Mouse (Mus musculus): Measurements from ENCODE around the gene Adgrg1. TPM values are rescaled to one million over a fixed set of nuclear protein-coding genes. Genes with fewer than 3 reads are reported as not detected.
A peak's percentile ranks its signal among the peaks of the same experiment; 100 is the strongest.

Adgrg1 gene
- polyA plus RNA-seq (2015; fragmentation: Nextera tagmentation; extraction: Ambion mirVana): 42.7 and 47.9 TPM in 2 replicates

GRCm38 (mm10) chr8:94974467-94975165, at the start of gene Adgrg1:
Gene Adgrg1 (plus strand): TSS chr8:94974751.
- no peak within 1 kb of the TSS for H3K9ac ChIP-seq
- peak; percentile 82 for ATAC-seq (ENCODE audit: insufficient read depth, low FRiP score, low read depth)
- no peak within 1 kb of the TSS for H3K4me3 ChIP-seq (replicated peaks)
- peak within 1 kb of the TSS; percentile 94 for H3K27ac ChIP-seq
- 31% methylated on average over 7 of the region's 7 CpGs for WGBS
- no peaks in the 10 kb centered on the region for H3K9me3 ChIP-seq
- no peaks in the 10 kb centered on the region for H3K36me3 ChIP-seq
- no peaks in the 10 kb centered on the region for H3K27me3 ChIP-seq (replicated peaks)
- peak within 1 kb of the TSS; percentile 19; the same call in 1 of the 2 replicates for H3K4me2 ChIP-seq
- peaks cover 10% of the 10 kb centered on the region; the same call in 1 of the 2 replicates for H3K4me1 ChIP-seq

- no peak overlapping the region for H3K9ac ChIP-seq
- no peaks in the 10 kb centered on the region for H3K36me3 ChIP-seq
- H3K4me1 ChIP-seq: no peaks in the 10 kb centered on the region
- H3K4me3 ChIP-seq (replicated peaks): no peak overlapping the region
- H3K9me3 ChIP-seq: no peaks in the 10 kb centered on the region
- no peaks in the 10 kb centered on the region for H3K27me3 ChIP-seq (replicated peaks)
- ATAC-seq (ENCODE audit: insufficient read depth, low FRiP score, low read depth): no peak
- no peak overlapping the region for H3K27ac ChIP-seq
- WGBS: 77% methylated on average over 3 of the region's 3 CpGs
- no peak overlapping the region for H3K4me2 ChIP-seq
Observed at GRCm38 (mm10) chr8:94928227-94928626, 46.3 kb upstream of the Adgrg1 start.

GRCm38 (mm10) chr8:94933918-94934317, 40.6 kb upstream of the Adgrg1 start:
- no peaks in the 10 kb centered on the region for H3K27me3 ChIP-seq (replicated peaks)
- no peaks in the 10 kb centered on the region for H3K4me1 ChIP-seq
- WGBS: 47% methylated on average over 5 of the region's 5 CpGs
- no peak overlapping the region for H3K9ac ChIP-seq
- H3K27ac ChIP-seq: no peak overlapping the region
- H3K9me3 ChIP-seq: no peaks in the 10 kb centered on the region
- no peaks in the 10 kb centered on the region for H3K36me3 ChIP-seq
- no peak for ATAC-seq (ENCODE audit: insufficient read depth, low FRiP score, low read depth)
- H3K4me2 ChIP-seq: no peak overlapping the region
- no peak overlapping the region for H3K4me3 ChIP-seq (replicated peaks)

- ATAC-seq (ENCODE audit: insufficient read depth, low FRiP score, low read depth): no peak
- Histone ChIP-seq H3K36me3 (no peaks in the 10 kb centered on the region), H3K27me3 (replicated peaks) (no peaks in the 10 kb centered on the region), H3K4me3 (replicated peaks) (no peak overlapping the region), H3K9me3 (no peaks in the 10 kb centered on the region), H3K27ac (no peak overlapping the region), H3K9ac (no peak overlapping the region), H3K4me1 (no peaks in the 10 kb centered on the region), H3K4me2 (no peak overlapping the region)
- WGBS: 81% methylated on average over 3 of the region's 3 CpGs
Observed at GRCm38 (mm10) chr8:94935172-94935571, 39.4 kb upstream of the Adgrg1 start.

- Histone ChIP-seq H3K4me3 (replicated peaks) (no peak overlapping the region), H3K4me1 (0 out of 2 replicates have a peak, but pooled peaks cover 2% of the 10 kb centered on the region), H3K27ac (no peak overlapping the region), H3K9ac (no peak overlapping the region), H3K27me3 (replicated peaks) (no peaks in the 10 kb centered on the region), H3K36me3 (no peaks in the 10 kb centered on the region), H3K4me2 (no peak overlapping the region), H3K9me3 (no peaks in the 10 kb centered on the region)
- 17% methylated on average over 6 of the region's 6 CpGs for WGBS
- no peak for ATAC-seq (ENCODE audit: insufficient read depth, low FRiP score, low read depth)
Observed at GRCm38 (mm10) chr8:94942566-94942965, 32.0 kb upstream of the Adgrg1 start.

- Histone ChIP-seq H3K27ac (no peak overlapping the region), H3K27me3 (replicated peaks) (no peaks in the 10 kb centered on the region)
- WGBS: 44% methylated on average over 6 of the region's 6 CpGs
Observed at GRCm38 (mm10) chr8:94945185-94945584, 29.4 kb upstream of the Adgrg1 start.

GRCm38 (mm10) chr8:94948421-94948820, 26.1 kb upstream of the Adgrg1 start:
- no peak for ATAC-seq (ENCODE audit: insufficient read depth, low FRiP score, low read depth)
- 78% methylated on average over 4 of the region's 4 CpGs for WGBS

More at GRCm38 (mm10) chr8:94945185-94945584, 29.4 kb upstream of the Adgrg1 start:
- ATAC-seq (ENCODE audit: insufficient read depth, low FRiP score, low read depth): no peak
- Histone ChIP-seq H3K4me1 (0 out of 2 replicates have a peak, but pooled peaks cover 2% of the 10 kb centered on the region), H3K4me2 (no peak overlapping the region), H3K9ac (no peak overlapping the region), H3K36me3 (no peaks in the 10 kb centered on the region), H3K4me3 (replicated peaks) (no peak overlapping the region), H3K9me3 (no peaks in the 10 kb centered on the region)

GRCm38 (mm10) chr8:94949010-94949409, 25.5 kb upstream of the Adgrg1 start:
- Histone ChIP-seq H3K9me3 (no peaks in the 10 kb centered on the region), H3K36me3 (no peaks in the 10 kb centered on the region), H3K4me1 (peaks cover 7% of the 10 kb centered on the region; the same call in 1 of the 2 replicates), H3K4me3 (replicated peaks) (no peak overlapping the region), H3K4me2 (no peak overlapping the region), H3K27ac (no peak overlapping the region), H3K27me3 (replicated peaks) (no peaks in the 10 kb centered on the region), H3K9ac (no peak overlapping the region)
- 89% methylated on average over 4 of the region's 4 CpGs for WGBS
- no peak for ATAC-seq (ENCODE audit: insufficient read depth, low FRiP score, low read depth)

More at GRCm38 (mm10) chr8:94948421-94948820, 26.1 kb upstream of the Adgrg1 start:
- Histone ChIP-seq H3K36me3 (no peaks in the 10 kb centered on the region), H3K9ac (no peak overlapping the region), H3K4me3 (replicated peaks) (no peak overlapping the region), H3K9me3 (no peaks in the 10 kb centered on the region), H3K27ac (no peak overlapping the region), H3K27me3 (replicated peaks) (no peaks in the 10 kb centered on the region), H3K4me2 (no peak overlapping the region), H3K4me1 (0 out of 2 replicates have a peak, but pooled peaks cover 2% of the 10 kb centered on the region)

GRCm38 (mm10) chr8:94950046-94950445, 24.5 kb upstream of the Adgrg1 start:
- 18% methylated on average over 4 of the region's 4 CpGs for WGBS
- Histone ChIP-seq H3K4me2 (no peak overlapping the region), H3K9me3 (no peaks in the 10 kb centered on the region), H3K4me1 (peaks cover 17% of the 10 kb centered on the region), H3K27me3 (replicated peaks) (no peaks in the 10 kb centered on the region), H3K4me3 (replicated peaks) (no peak overlapping the region), H3K27ac (no peak overlapping the region), H3K36me3 (no peaks in the 10 kb centered on the region), H3K9ac (no peak overlapping the region)
- ATAC-seq (ENCODE audit: insufficient read depth, low FRiP score, low read depth): peak; percentile 24; the same call in 1 of the 2 replicates

GRCm38 (mm10) chr8:94950458-94950857, 24.1 kb upstream of the Adgrg1 start:
- 75% methylated on average over 5 of the region's 5 CpGs for WGBS
- Histone ChIP-seq H3K4me1 (peaks cover 17% of the 10 kb centered on the region), H3K27me3 (replicated peaks) (no peaks in the 10 kb centered on the region), H3K4me3 (replicated peaks) (no peak overlapping the region), H3K27ac (no peak overlapping the region), H3K9ac (no peak overlapping the region), H3K36me3 (no peaks in the 10 kb centered on the region), H3K4me2 (no peak overlapping the region), H3K9me3 (no peaks in the 10 kb centered on the region)
- no peak for ATAC-seq (ENCODE audit: insufficient read depth, low FRiP score, low read depth)

GRCm38 (mm10) chr8:94952086-94952485, 22.5 kb upstream of the Adgrg1 start:
- Histone ChIP-seq H3K4me2 (no peak overlapping the region), H3K27me3 (replicated peaks) (no peaks in the 10 kb centered on the region), H3K36me3 (no peaks in the 10 kb centered on the region), H3K4me1 (peaks cover 15% of the 10 kb centered on the region), H3K9me3 (no peaks in the 10 kb centered on the region), H3K9ac (no peak overlapping the region), H3K27ac (no peak overlapping the region), H3K4me3 (replicated peaks) (no peak overlapping the region)
- no peak for ATAC-seq (ENCODE audit: insufficient read depth, low FRiP score, low read depth)
- 78% methylated on average over 5 of the region's 5 CpGs for WGBS

- 62% methylated on average over 7 of the region's 7 CpGs for WGBS
- H3K4me1 ChIP-seq: peaks cover 15% of the 10 kb centered on the region
- H3K27me3 ChIP-seq (replicated peaks): no peaks in the 10 kb centered on the region
- H3K4me2 ChIP-seq: peak overlapping the region; percentile 35
- peak overlapping the region; percentile 83; the same call in 1 of the 2 replicates for H3K27ac ChIP-seq
- H3K36me3 ChIP-seq: no peaks in the 10 kb centered on the region
- no peaks in the 10 kb centered on the region for H3K9me3 ChIP-seq
- H3K4me3 ChIP-seq (replicated peaks): no peak overlapping the region
- no peak overlapping the region for H3K9ac ChIP-seq
- ATAC-seq (ENCODE audit: insufficient read depth, low FRiP score, low read depth): no peak
Observed at GRCm38 (mm10) chr8:94953624-94954367, 20.8 kb upstream of the Adgrg1 start.

Data from stomach, embryonic 15.5 days (tissue).